Mouse (Mus musculus): ENCODE results near the gene Rhobtb3. TPM values are rescaled to one million over a fixed set of nuclear protein-coding genes. Genes with fewer than 3 reads are reported as not detected.
"Not testable (repeated sequence)": the region's sequence is repeated elsewhere in the genome, so short reads cannot be mapped to it uniquely, and the experiment has no call there.

The Rhobtb3 gene
- polyA plus RNA-seq, 1 experiment from 2014 or later: 34.1 TPM

GRCm38 (mm10) chr13:75830708-75831107, 113.0 kb downstream of the Rhobtb3 start:
- Histone ChIP-seq H3K9me3 (replicated peaks) (no peaks in the 10 kb centered on the region), H3K27me3 (replicated peaks) (no peaks in the 10 kb centered on the region), H3K4me3 (no peak overlapping the region), H3K4me1 (replicated peaks) (no peaks in the 10 kb centered on the region), H3K27ac (ENCODE audit: poor library complexity, severe bottlenecking) (no peak overlapping the region), H3K4me2 (no peak overlapping the region), H3K9ac (no peak overlapping the region), H3K36me3 (no peaks in the 10 kb centered on the region)
- no peak for ATAC-seq (ENCODE audit: insufficient number of reproducible peaks, low FRiP score)
- WGBS: 89% methylated on average over 1 of the region's 1 CpGs

GRCm38 (mm10) chr13:75825388-75825787, 118.3 kb downstream of the Rhobtb3 start:
- ATAC-seq (ENCODE audit: insufficient number of reproducible peaks, low FRiP score): no peak
- Histone ChIP-seq H3K27me3 (replicated peaks) (no peaks in the 10 kb centered on the region), H3K4me2 (no peak overlapping the region), H3K27ac (ENCODE audit: poor library complexity, severe bottlenecking) (no peak overlapping the region), H3K9me3 (replicated peaks) (no peaks in the 10 kb centered on the region), H3K36me3 (no peaks in the 10 kb centered on the region), H3K4me1 (replicated peaks) (no peaks in the 10 kb centered on the region), H3K4me3 (no peak overlapping the region), H3K9ac (no peak overlapping the region)
- 77% methylated on average over 1 of the region's 1 CpGs for WGBS

- no peak overlapping the region for H3K9ac ChIP-seq
- no peak overlapping the region for H3K4me3 ChIP-seq
- WGBS: 75% methylated on average over 5 of the region's 5 CpGs
- no peaks in the 10 kb centered on the region for H3K4me1 ChIP-seq (replicated peaks)
- no peaks in the 10 kb centered on the region for H3K9me3 ChIP-seq (replicated peaks)
- no peaks in the 10 kb centered on the region for H3K36me3 ChIP-seq
- H3K27me3 ChIP-seq (replicated peaks): no peaks in the 10 kb centered on the region
- ATAC-seq (ENCODE audit: insufficient number of reproducible peaks, low FRiP score): no peak
- no peak overlapping the region for H3K27ac ChIP-seq (ENCODE audit: poor library complexity, severe bottlenecking)
- no peak overlapping the region for H3K4me2 ChIP-seq
These were observed 119.0 kb downstream of the Rhobtb3 start for GRCm38 (mm10) chr13:75824611-75825319.

GRCm38 (mm10) chr13:75823201-75823600, 120.5 kb downstream of the Rhobtb3 start:
- WGBS: 78% methylated on average over 9 of the region's 9 CpGs

GRCm38 (mm10) chr13:75822366-75822765, 121.4 kb downstream of the Rhobtb3 start:
- 81% methylated on average over 4 of the region's 4 CpGs for WGBS
- not testable (repeated sequence) for ATAC-seq (ENCODE audit: insufficient number of reproducible peaks, low FRiP score); H3K4me3 ChIP-seq; H3K4me2 ChIP-seq; H3K36me3 ChIP-seq; H3K9me3 ChIP-seq (replicated peaks); H3K4me1 ChIP-seq (replicated peaks); H3K9ac ChIP-seq; H3K27me3 ChIP-seq (replicated peaks); H3K27ac ChIP-seq (ENCODE audit: poor library complexity, severe bottlenecking)

More at GRCm38 (mm10) chr13:75823201-75823600, 120.5 kb downstream of the Rhobtb3 start:
- H3K4me3 ChIP-seq: no peak overlapping the region
- H3K36me3 ChIP-seq: no peaks in the 10 kb centered on the region
- no peak overlapping the region for H3K9ac ChIP-seq
- no peaks in the 10 kb centered on the region for H3K9me3 ChIP-seq (replicated peaks)
- H3K27ac ChIP-seq (ENCODE audit: poor library complexity, severe bottlenecking): no peak overlapping the region
- no peak overlapping the region for H3K4me2 ChIP-seq
- no peaks in the 10 kb centered on the region for H3K27me3 ChIP-seq (replicated peaks)
- ATAC-seq (ENCODE audit: insufficient number of reproducible peaks, low FRiP score): no peak
- no peaks in the 10 kb centered on the region for H3K4me1 ChIP-seq (replicated peaks)

- Histone ChIP-seq H3K27ac (ENCODE audit: poor library complexity, severe bottlenecking) (no peak overlapping the region), H3K4me1 (replicated peaks) (no peaks in the 10 kb centered on the region), H3K27me3 (replicated peaks) (no peaks in the 10 kb centered on the region), H3K4me3 (no peak overlapping the region), H3K9me3 (replicated peaks) (no peaks in the 10 kb centered on the region), H3K4me2 (no peak overlapping the region), H3K36me3 (no peaks in the 10 kb centered on the region), H3K9ac (no peak overlapping the region)
- no peak for ATAC-seq (ENCODE audit: insufficient number of reproducible peaks, low FRiP score)
These were observed 123.8 kb downstream of the Rhobtb3 start for GRCm38 (mm10) chr13:75819898-75820297.

Other genes starting within 250 kb of the Rhobtb3 start
- 8.5 and 10.4 TPM in 2 replicates for gene Ell2, start 237.2 kb downstream of the Rhobtb3 start, polyA plus RNA-seq (2016; fragmentation: Nextera tagmentation; extraction: Ambion mirVana)
- 92.3 and 96.6 TPM in 2 replicates for gene Glrx, start 104.1 kb downstream of the Rhobtb3 start, polyA plus RNA-seq (2016; fragmentation: Nextera tagmentation; extraction: Ambion mirVana)
- 0.18 and 0.22 TPM in 2 replicates for gene Spata9, start 23.2 kb upstream of the Rhobtb3 start, polyA plus RNA-seq (2016; fragmentation: Nextera tagmentation; extraction: Ambion mirVana)
- 21.3 and 22.7 TPM in 2 replicates for gene Rfesd, start 74.8 kb upstream of the Rhobtb3 start, polyA plus RNA-seq (2016; fragmentation: Nextera tagmentation; extraction: Ambion mirVana)
- 0.08 TPM in 1 of 2 replicates, not detected in the other for gene Gpr150, start 113.1 kb upstream of the Rhobtb3 start, polyA plus RNA-seq (2016; fragmentation: Nextera tagmentation; extraction: Ambion mirVana)
- gene Arsk, start 154.7 kb upstream of the Rhobtb3 start, polyA plus RNA-seq (2016; fragmentation: Nextera tagmentation; extraction: Ambion mirVana): 3.0 and 3.5 TPM in 2 replicates
- gene Ttc37, start 154.8 kb upstream of the Rhobtb3 start, polyA plus RNA-seq (2016; fragmentation: Nextera tagmentation; extraction: Ambion mirVana): 10.1 and 13.1 TPM in 2 replicates

Data from heart, embryonic 12.5 days (tissue).